Mouse (Mus musculus) heart, postnatal 0 days (tissue): ENCODE results near the gene C1galt1c1. TPM values are rescaled to one million over a fixed set of nuclear protein-coding genes. Genes with fewer than 3 reads are reported as not detected.
A peak's percentile ranks its signal among the peaks of the same experiment; 100 is the strongest.

Source experiments
- ATAC-seq: fragments of 200-750 bp; cut with Nextera tagmentation; 2 replicates; pipeline ENCODE4 v1.8.0; 2017; ENCODE audit warnings: low read depth, moderate number of reproducible peaks, moderate library complexity; ENCODE audit not compliant: insufficient read depth
- DNase-seq: peaks from one replicate; pipeline ENCODE4 v3.0.0-alpha.2; 2016; ENCODE audit warnings: low spot score
- H3K27ac ChIP-seq: fragments of 300-500 bp; sonication (generic); 2 replicates; pipeline ENCODE4 v1.5.1; 2014; ENCODE audit warnings: low read depth, mild to moderate bottlenecking
- H3K27me3 ChIP-seq: fragments of 300-500 bp; sonication (generic); 2 replicates; pipeline ENCODE4 v1.6.1; 2014; ENCODE audit warnings: low read length, mixed read lengths; ENCODE audit not compliant: control insufficient read depth, insufficient read depth
- H3K36me3 ChIP-seq: fragments of 300-500 bp; sonication (generic); replicated peaks from 2 replicates; pipeline ENCODE4 v1.6.1; 2014; ENCODE audit warnings: low read length, mixed read lengths; ENCODE audit not compliant: control insufficient read depth, insufficient read depth
- H3K4me1 ChIP-seq: fragments of 300-500 bp; sonication (generic); 2 replicates; pipeline ENCODE4 v1.6.1; 2014; ENCODE audit warnings: antibody characterized with exemption; ENCODE audit not compliant: control insufficient read depth, insufficient read depth
- H3K4me2 ChIP-seq: fragments of 300-500 bp; sonication (generic); 2 replicates; pipeline ENCODE4 v1.6.1; 2014; ENCODE audit warnings: low read depth, mild to moderate bottlenecking, low read length, moderate library complexity
- H3K4me3 ChIP-seq: fragments of 300-500 bp; sonication (generic); 2 replicates; pipeline ENCODE4 v1.5.1; 2014; ENCODE audit warnings: low read depth, low read length
- H3K9ac ChIP-seq: fragments of 300-500 bp; sonication (generic); replicated peaks from 2 replicates; pipeline ENCODE4 v1.6.1; 2014; ENCODE audit warnings: low read depth, low read length, mixed read lengths
- H3K9me3 ChIP-seq: fragments of 300-500 bp; sonication (generic); replicated peaks from 2 replicates; pipeline ENCODE4 v1.6.1; 2016; ENCODE audit warnings: low read length; ENCODE audit not compliant: control insufficient read depth
- CTCF ChIP-seq: IDR thresholded peaks from 2 replicates; pipeline ENCODE4 v1.5.1; 2016; ENCODE audit warnings: antibody characterized with exemption, control low read depth, low read depth
- EP300 ChIP-seq: IDR thresholded peaks from 2 replicates; pipeline ENCODE4 v1.6.1; 2016; ENCODE audit warnings: antibody characterized with exemption, low read depth
- WGBS: fragments of 180-500 bp; shearing (Covaris S2); extraction: QIAGEN DNeasy Blood & Tissue Kit; methylation state at CpG from one replicate; pipeline ENCODE4 v1.1.7; 2014; 5-methylcytosine and 5-hydroxymethylcytosine counted together
- polyA plus RNA-seq: library from polyadenylated mRNA; unstranded; fragments of >200 nt; fragmentation: Nextera tagmentation; extraction: Ambion mirVana; gene quantifications from 2 replicates; pipeline ENCODE4 v1.2.1, GENCODE M21; 2015
- total RNA-seq: library from RNA; depleted of rRNA; stranded (reverse); fragments of >200 nt; gene quantifications from 2 replicates; pipeline ENCODE4 v1.2.3, GENCODE M21; 2014; ENCODE audit warnings: low replicate concordance; rRNA removed

The C1galt1c1 gene
- total RNA-seq = 9.2 TPM in 2 replicates
- 16.1 and 23.6 TPM in 2 replicates for polyA plus RNA-seq

DNA sequence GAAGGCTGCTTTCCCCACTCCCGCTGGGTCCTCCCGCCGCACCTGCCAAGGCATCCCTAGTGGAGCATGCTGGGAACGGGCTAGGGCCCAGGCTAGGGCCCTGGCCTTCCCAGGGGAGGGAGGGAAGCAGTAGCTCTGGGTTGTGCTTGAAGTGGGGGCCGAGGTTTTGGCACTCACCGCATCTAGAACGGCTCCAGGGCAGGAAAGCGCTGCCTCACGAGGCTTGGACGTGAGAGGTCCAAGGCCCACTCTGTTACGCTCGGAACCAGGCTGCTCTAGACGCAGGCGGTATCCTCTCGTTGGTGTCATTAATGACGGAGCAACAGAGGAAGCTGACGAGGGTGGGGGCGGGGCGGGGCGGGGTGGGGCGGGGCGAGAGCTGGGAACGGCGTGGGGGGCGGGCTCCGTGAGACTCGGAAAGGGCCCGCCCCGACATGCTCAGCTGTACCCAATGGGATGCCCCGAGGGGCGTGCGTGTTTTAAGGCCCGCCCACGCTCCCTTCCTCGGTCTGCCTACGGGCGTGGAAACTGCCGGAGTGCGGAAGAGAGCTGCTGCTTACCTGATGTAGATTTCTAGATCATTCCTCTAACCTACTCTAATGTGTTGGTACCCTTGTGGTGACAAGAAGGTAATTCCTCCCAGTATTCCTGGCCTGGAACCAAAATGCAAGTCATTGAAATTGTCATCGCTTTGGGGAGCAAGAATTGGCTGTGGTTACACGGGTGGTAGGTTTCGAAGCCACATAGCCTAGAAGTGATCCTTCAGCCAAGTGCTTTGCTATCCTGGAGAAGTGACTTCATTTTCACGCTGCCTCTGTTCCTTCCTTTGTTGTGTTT is at the start of gene C1galt1c1:
Gene C1galt1c1 (minus strand): TSS at position 287 of the 837 bp plus-strand sequence.
- peak; percentile 83 for DNase-seq
- Histone ChIP-seq H3K9ac (peak within 1 kb of the TSS; percentile 42; the same call in 1 of the 2 replicates), H3K4me3 (peak within 1 kb of the TSS; percentile 50), H3K4me2 (peak within 1 kb of the TSS; percentile 62), H3K27ac (peak within 1 kb of the TSS; percentile 92), H3K36me3 (no peaks in the 10 kb centered on the region), H3K27me3 (no peaks in the 10 kb centered on the region), H3K9me3 (no peaks in the 10 kb centered on the region), H3K4me1 (0 out of 2 replicates have a peak, but pooled peaks cover 3% of the 10 kb centered on the region)
- TF ChIP-seq EP300 (no peak), CTCF (no peak)
- ATAC-seq = peak; percentile 98
- WGBS = 17% methylated on average over 37 of the region's 43 CpGs

DNA sequence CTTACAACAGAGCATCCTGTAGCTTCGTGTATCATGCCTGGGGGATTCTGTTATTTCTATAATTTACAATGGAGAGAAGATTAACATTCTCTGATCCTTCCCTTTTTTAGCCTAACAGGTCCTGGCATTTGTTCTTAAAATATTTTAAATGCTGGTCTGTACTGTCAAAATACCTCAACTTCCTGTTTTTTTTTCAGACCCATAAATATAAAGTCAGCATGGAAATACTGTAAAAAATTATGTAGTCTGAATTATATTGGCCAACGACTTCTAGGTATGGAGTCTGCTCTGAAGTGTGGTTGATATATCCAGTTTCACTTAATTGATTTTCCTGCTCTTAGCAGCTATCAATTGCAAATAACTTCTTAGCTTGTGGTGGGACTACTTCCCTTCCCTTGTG is 47.1 kb upstream of the C1galt1c1 start:
- ATAC-seq (no peak), DNase-seq (no peak)
- Histone ChIP-seq H3K27me3 (no peaks in the 10 kb centered on the region), H3K9ac (no peak overlapping the region), H3K4me2 (no peak overlapping the region), H3K4me3 (no peak overlapping the region), H3K9me3 (no peaks in the 10 kb centered on the region), H3K36me3 (no peaks in the 10 kb centered on the region), H3K27ac (no peak overlapping the region), H3K4me1 (no peaks in the 10 kb centered on the region)
- TF ChIP-seq EP300 = no peak
- no peak for TF ChIP-seq CTCF
- 44% methylated on average over 2 of the region's 2 CpGs for WGBS

DNA sequence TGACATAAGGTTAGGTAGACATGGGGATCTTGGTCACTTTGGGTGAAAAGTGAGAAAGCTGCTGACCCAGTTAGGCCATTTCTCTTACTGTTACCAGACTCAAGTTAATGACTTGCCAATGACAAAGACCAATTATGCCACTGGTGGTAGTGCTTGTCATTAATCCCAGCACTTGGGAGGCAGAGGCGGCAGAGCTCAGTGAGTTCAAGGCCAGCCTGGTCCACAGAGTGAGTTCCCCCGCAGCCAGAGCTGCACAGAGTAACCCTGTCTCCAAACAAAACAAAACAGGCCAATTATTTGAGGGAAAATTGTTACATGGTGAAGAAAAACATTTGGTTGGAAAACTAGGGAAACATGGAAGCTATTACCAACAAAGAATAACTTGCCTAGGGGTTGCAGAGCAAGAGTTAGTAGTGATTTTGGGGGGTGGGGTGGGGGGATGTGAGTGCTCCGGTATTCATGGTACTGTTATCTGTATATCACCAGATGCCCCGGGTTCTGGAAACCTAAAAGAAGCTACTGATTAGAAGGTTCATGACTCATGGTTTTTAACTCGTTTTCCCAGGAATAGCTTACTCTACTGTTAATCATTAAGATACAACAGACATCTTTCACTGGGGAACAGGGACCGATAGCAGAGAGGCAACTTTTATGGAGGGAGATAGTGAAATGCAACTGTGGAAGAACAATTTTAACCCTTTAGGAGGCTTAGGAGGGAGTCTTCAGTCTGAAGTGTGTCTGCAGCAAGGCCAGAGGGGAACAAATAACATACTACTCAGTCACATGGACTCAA is 34.4 kb upstream of the C1galt1c1 start:
- ATAC-seq = no peak

DNA sequence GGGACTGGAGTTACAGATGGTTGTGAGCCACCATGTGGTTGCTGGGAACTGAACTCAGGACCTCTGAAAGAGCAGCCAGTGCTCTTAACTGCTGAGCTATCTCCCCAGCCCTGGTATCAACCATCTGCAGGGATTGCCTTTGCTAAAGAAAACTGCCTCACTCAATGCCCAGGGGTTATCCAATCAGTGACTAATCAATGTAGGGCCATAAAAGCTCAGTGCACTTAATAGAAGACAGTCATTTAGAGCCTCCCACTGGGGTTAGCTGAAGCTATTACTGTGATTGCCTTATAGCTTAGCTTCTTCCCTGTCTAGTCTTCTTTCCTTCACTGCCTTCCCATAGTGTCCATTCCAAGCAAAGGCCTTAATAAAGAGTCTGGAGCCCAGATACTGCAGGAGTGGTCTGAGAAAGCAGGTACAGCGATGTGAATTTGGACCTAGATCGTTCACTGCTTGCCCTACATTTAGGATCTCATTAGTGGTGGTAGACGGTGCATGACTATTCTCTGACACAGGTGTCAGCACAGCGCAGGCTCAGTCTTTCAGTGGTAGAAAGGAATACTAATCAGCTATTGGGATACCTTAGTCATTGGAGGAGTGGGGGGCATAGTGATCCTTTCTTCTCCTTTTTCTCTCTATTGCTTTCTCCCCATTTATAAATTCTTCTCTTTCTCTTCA is 21.5 kb upstream of the C1galt1c1 start:
- H3K27ac ChIP-seq = no peak overlapping the region
- H3K27me3 ChIP-seq = no peaks in the 10 kb centered on the region
- no peak overlapping the region for H3K9ac ChIP-seq
- TF ChIP-seq CTCF = no peak
- TF ChIP-seq EP300 = no peak
- no peaks in the 10 kb centered on the region for H3K9me3 ChIP-seq
- H3K4me1 ChIP-seq = no peaks in the 10 kb centered on the region
- no peak for DNase-seq
- H3K36me3 ChIP-seq = no peaks in the 10 kb centered on the region
- no peak for ATAC-seq
- 69% methylated on average over 4 of the region's 4 CpGs for WGBS
- H3K4me3 ChIP-seq = no peak overlapping the region
- no peak overlapping the region for H3K4me2 ChIP-seq

More for the DNA sequence above, 34.4 kb upstream of the C1galt1c1 start:
- Histone ChIP-seq H3K36me3 (no peaks in the 10 kb centered on the region), H3K9me3 (no peaks in the 10 kb centered on the region), H3K9ac (no peak overlapping the region), H3K27me3 (no peaks in the 10 kb centered on the region), H3K27ac (no peak overlapping the region), H3K4me2 (no peak overlapping the region), H3K4me1 (no peaks in the 10 kb centered on the region), H3K4me3 (no peak overlapping the region)
- TF ChIP-seq CTCF (no peak), EP300 (no peak)
- no peak for DNase-seq
- 38% methylated on average over 6 of the region's 6 CpGs for WGBS

DNA sequence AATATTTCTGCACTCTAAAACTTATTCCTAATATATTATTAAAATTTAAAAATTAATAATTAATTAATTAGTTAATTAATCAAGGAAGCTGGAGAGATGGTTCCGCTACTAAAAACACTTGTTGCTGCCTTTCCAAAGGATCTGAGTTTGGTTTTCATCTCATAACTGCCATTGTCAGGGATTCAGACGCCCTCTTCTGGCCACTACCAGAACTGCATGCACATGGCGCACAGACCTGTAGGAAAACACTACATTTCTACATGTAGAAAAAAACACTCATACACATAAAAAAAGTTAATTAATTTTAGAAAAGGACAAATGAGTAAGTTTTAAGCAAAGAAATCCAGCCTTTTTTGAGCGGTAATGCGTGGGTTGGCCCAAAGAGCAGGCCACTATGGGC is 19.8 kb upstream of the C1galt1c1 start:
- no peaks in the 10 kb centered on the region for H3K9me3 ChIP-seq
- H3K36me3 ChIP-seq = no peaks in the 10 kb centered on the region
- ATAC-seq (no peak), DNase-seq (no peak)
- H3K27ac ChIP-seq = no peak overlapping the region
- H3K4me3 ChIP-seq = no peak overlapping the region
- H3K9ac ChIP-seq = no peak overlapping the region
- no peak for TF ChIP-seq EP300
- no peak for TF ChIP-seq CTCF
- no peaks in the 10 kb centered on the region for H3K4me1 ChIP-seq
- WGBS = 82% methylated on average over 5 of the region's 5 CpGs
- no peaks in the 10 kb centered on the region for H3K27me3 ChIP-seq
- H3K4me2 ChIP-seq = no peak overlapping the region
